Mouse (Mus musculus) thymus, adult 2 months (tissue): ENCODE results near the gene Phykpl.

Experiments
- CTCF ChIP-seq: fragments of 200-500 bp; IDR thresholded peaks from 2 replicates; pipeline ENCODE4 v1.5.1; 2012; ENCODE audit warnings: mild to moderate bottlenecking, control low read depth, low read length, moderate library complexity, borderline replicate concordance; ENCODE audit not compliant: control insufficient read depth, poor library complexity, insufficient read depth; ENCODE audit errors: extremely low read depth
- POLR2A ChIP-seq: fragments of 200-500 bp; IDR thresholded peaks from 2 replicates; pipeline ENCODE4 v1.6.1; 2012; ENCODE audit warnings: mild to moderate bottlenecking, low read length, control low read depth, moderate library complexity; ENCODE audit not compliant: control insufficient read depth, poor library complexity, insufficient read depth; ENCODE audit errors: extremely low read depth

DNA sequence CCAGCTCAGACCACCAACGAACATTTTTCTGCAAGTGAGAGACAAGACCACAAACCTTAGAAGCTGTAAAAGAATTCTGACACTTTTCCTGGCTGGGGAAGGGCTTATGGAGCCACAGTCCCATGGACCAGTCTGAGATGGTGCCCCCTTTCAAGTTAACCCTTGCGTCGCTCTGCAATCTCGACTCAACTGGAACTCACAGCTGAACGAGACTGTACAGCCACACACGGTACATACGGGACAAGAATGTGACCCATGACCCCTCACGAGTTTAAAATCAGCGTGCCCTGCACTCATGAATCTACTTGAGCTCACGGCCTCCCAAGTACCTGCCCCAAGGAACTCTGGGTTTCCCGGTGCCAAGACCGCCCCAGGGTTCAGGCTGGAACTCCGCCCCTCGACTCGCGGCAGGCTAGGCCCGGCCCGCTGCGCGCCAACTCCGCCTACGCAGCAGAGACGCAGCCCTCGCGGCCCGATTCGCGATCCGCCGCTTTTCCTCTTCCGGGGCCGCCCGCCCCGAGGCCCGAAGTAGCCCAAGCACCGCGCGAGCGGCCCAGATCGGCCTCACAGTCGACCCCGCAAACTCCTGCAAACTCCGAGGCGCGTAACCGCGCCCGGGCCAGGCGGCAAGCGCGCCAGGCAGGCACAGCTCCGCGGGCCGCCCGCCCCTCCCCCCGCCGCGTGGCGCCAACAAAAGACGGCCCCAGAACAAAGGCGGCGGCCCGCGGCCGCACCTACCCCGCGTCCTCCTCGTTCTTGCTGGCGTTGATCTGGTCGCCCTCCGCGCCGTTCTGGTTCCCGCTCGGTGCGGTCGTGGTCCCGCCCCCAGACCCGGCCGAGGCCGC, 21.3 kb downstream of the Phykpl start:
- peak; percentile 66; the same call in 1 of the 2 replicates for TF ChIP-seq CTCF
- TF ChIP-seq POLR2A: peak; percentile 90
